30 mouse cellular contexts compared by ENCODE assay signal in genomic region chr15:13001549-13001948, GRCm38 (mm10).
DNase-seq lines count a peak whose midpoint lies in the region; ATAC-seq and TF ChIP-seq lines count a peak whose summit lies in the region.
"Had no signal": no experiment of that assay in that cellular context is flagged by ENCODE, and none has a peak within 500 bp of the region (broad histone marks: within the 10 kb centered on the region; RNA-seq: fewer than 3 reads in every experiment).

No protein-coding gene starts in this region.

- no peaks in the 10 kb centered on the region for H3K27me3 ChIP-seq in heart, postnatal 0 days (ENCODE audit: control insufficient read depth, insufficient read depth, low read length)
- no peaks in the 10 kb centered on the region for H3K27me3 ChIP-seq in Patski
- no peaks in the 10 kb centered on the region for H3K27me3 ChIP-seq in forebrain, embryonic 15.5 days
- H3K27me3 ChIP-seq: heart, embryonic 13.5 days; intestine, embryonic 15.5 days; limb, embryonic 15.5 days had no signal

- no peak for TF ChIP-seq EP300 in heart, postnatal 0 days (IDR thresholded peaks at IDR 0.05; ENCODE audit: low read depth)

- no peaks in the 10 kb centered on the region for H3K36me3 ChIP-seq in heart, postnatal 0 days (replicated peaks; ENCODE audit: control insufficient read depth, insufficient read depth, low read length)
- no peaks in the 10 kb centered on the region for H3K36me3 ChIP-seq in forebrain, embryonic 15.5 days
- H3K36me3 ChIP-seq: heart, embryonic 13.5 days; intestine, embryonic 15.5 days; limb, embryonic 10.5 days; limb, embryonic 15.5 days had no signal

- DNase-seq in heart, postnatal 0 days (ENCODE audit: low spot score) = no peak
- no peak for DNase-seq in heart, adult 8-10 months (ENCODE audit: low spot score)
- DNase-seq in right cerebral cortex, adult 18-20 months = peak; percentile 19
- no peak for DNase-seq in right cerebral cortex, postnatal 14 days
- DNase-seq in Patski (ENCODE audit: low read depth, low spot score) = no peak
- peak; percentile 3 to 7 for DNase-seq in right cerebral cortex, postnatal 36 days (ENCODE audit: low spot score in 2 of 2)
- DNase-seq: adrenal gland, postnatal 14 days; B cell, adult 2 months; cerebellum, adult 11-12 months; cerebellum, adult 9-11 months; gastrocnemius, postnatal 36 days; heart, adult 18-20 months; kidney, adult 2 months; kidney, postnatal 10 days; layer of hippocampus, postnatal 36 days; lung, adult 2 months; lung, postnatal 10 days; midbrain, embryonic 14.5 days; thymus, adult 2 months; thymus, postnatal 36 days had no signal

- no peak overlapping the region for H3K27ac ChIP-seq in heart, postnatal 0 days (ENCODE audit: low read depth)
- no peak overlapping the region for H3K27ac ChIP-seq in forebrain, embryonic 15.5 days (replicated peaks)
- H3K27ac ChIP-seq: heart, embryonic 13.5 days; intestine, embryonic 15.5 days; limb, embryonic 10.5 days; limb, embryonic 15.5 days; liver, embryonic 14.5 days; macrophage; stomach, postnatal 0 days had no signal

- ATAC-seq in heart, postnatal 0 days (ENCODE audit: insufficient read depth, low read depth) = no peak
- no peak for ATAC-seq in Patski
- no peak for ATAC-seq in forebrain, embryonic 15.5 days (replicated peaks)
- ATAC-seq: hindbrain, embryonic 16.5 days; intestine, embryonic 15.5 days had no signal

- no peak overlapping the region for H3K4me3 ChIP-seq in heart, postnatal 0 days (ENCODE audit: low read depth, low read length)
- H3K4me3 ChIP-seq in forebrain, embryonic 15.5 days = no peak overlapping the region
- H3K4me3 ChIP-seq: erythroblast, embryonic 14.5 days; heart, embryonic 13.5 days; intestine, embryonic 15.5 days; limb, embryonic 10.5 days; limb, embryonic 15.5 days had no signal

- no peaks in the 10 kb centered on the region for H3K9me3 ChIP-seq in heart, postnatal 0 days (replicated peaks; ENCODE audit: control insufficient read depth, low read length)
- H3K9me3 ChIP-seq in forebrain, embryonic 15.5 days = no peaks in the 10 kb centered on the region
- H3K9me3 ChIP-seq: heart, embryonic 13.5 days; intestine, embryonic 15.5 days; limb, embryonic 10.5 days; limb, embryonic 15.5 days had no signal

- H3K9ac ChIP-seq in heart, postnatal 0 days (replicated peaks; ENCODE audit: low read depth, low read length) = no peak overlapping the region
- no peak overlapping the region for H3K9ac ChIP-seq in forebrain, embryonic 15.5 days (replicated peaks)
- H3K9ac ChIP-seq: heart, embryonic 13.5 days; intestine, embryonic 15.5 days; limb, embryonic 15.5 days; liver, embryonic 14.5 days had no signal

- peak; percentile 35; the same call in 1 of the 2 replicates for TF ChIP-seq CTCF in heart, postnatal 0 days (IDR thresholded peaks at IDR 0.05; ENCODE audit: low read depth)
- peak; percentile 6 for TF ChIP-seq CTCF in Patski (IDR thresholded peaks at IDR 0.05)

- WGBS in heart, postnatal 0 days = 30% methylated on average over 7 of the region's 7 CpGs
- WGBS in forebrain, embryonic 15.5 days = 70% methylated on average over 7 of the region's 7 CpGs

- H3K4me2 ChIP-seq in heart, postnatal 0 days (ENCODE audit: low read depth, low read length) = no peak overlapping the region
- no peak overlapping the region for H3K4me2 ChIP-seq in forebrain, embryonic 15.5 days (replicated peaks)
- H3K4me2 ChIP-seq: heart, embryonic 13.5 days; intestine, embryonic 15.5 days; limb, embryonic 15.5 days had no signal

- in situ Hi-C loops in Patski (cut with MboI; ENCODE audit: low pct_unique_long_range_greater_than_20kb) = no loop called here

- POLR2A ChIA-PET in Patski (lab: Charles Lee) = no interaction called here

- CTCF ChIA-PET in Patski (lab: Charles Lee) = no interaction called here

- H3K4me1 ChIP-seq in heart, postnatal 0 days (ENCODE audit: control insufficient read depth, insufficient read depth) = no peaks in the 10 kb centered on the region
- no peaks in the 10 kb centered on the region for H3K4me1 ChIP-seq in forebrain, embryonic 15.5 days
- H3K4me1 ChIP-seq: heart, embryonic 13.5 days; intestine, embryonic 15.5 days; limb, embryonic 10.5 days; limb, embryonic 15.5 days had no signal

Comparison
In these comparisons a context has a peak if more than half of its experiments do, and no peak if none do; other contexts are left out.
1. DNase-seq: peak in right cerebral cortex, adult 18-20 months (single experiment) and right cerebral cortex, postnatal 36 days (2 of 2); none in heart, postnatal 0 days (single experiment), heart, adult 8-10 months (single experiment), right cerebral cortex, postnatal 14 days (single experiment) and Patski (single experiment).